Mouse (Mus musculus) myocyte (in vitro differentiated cells): ENCODE measurements around the gene Kif1b.

ENCODE experiments used
- CEBPB ChIP-seq: IDR thresholded peaks from 2 replicates; pipeline ENCODE4 v1.6.1; 2011; ENCODE audit warnings: mild to moderate bottlenecking, moderate library complexity; ENCODE audit not compliant: poor library complexity, insufficient read depth, severe bottlenecking
- E2F4 ChIP-seq: IDR thresholded peaks from one replicate; pipeline ENCODE4 v1.6.1; 2011; ENCODE audit warnings: mild to moderate bottlenecking, control low read depth, moderate library complexity; ENCODE audit not compliant: insufficient read depth
- MAX ChIP-seq: IDR thresholded peaks from one replicate; pipeline ENCODE4 v1.6.1; 2011; ENCODE audit warnings: low read depth, mild to moderate bottlenecking, control low read depth
- MYOD1 ChIP-seq, 3 experiments: IDR thresholded peaks; one replicate each; pipeline ENCODE4 v1.6.1; 2011; ENCODE audit warnings: control low read depth in 2 of 3, low read depth in 2 of 3, mild to moderate bottlenecking in 2 of 3, moderate library complexity in 1 of 3; ENCODE audit not compliant: insufficient read length in 2 of 3, control insufficient read depth in 1 of 3
- MYOG ChIP-seq, 3 experiments: IDR thresholded peaks; one replicate each; pipeline ENCODE4 v1.6.1; 2011; ENCODE audit warnings: control low read depth in 2 of 3, low read depth in 2 of 3, mild to moderate bottlenecking in 2 of 3; ENCODE audit not compliant: insufficient read length in 2 of 3, control insufficient read depth in 1 of 3, insufficient read depth in 1 of 3
- POLR2A ChIP-seq: IDR thresholded peaks from one replicate; pipeline ENCODE4 v1.6.1; 2011; ENCODE audit warnings: low read depth, mild to moderate bottlenecking, control low read depth, moderate library complexity; ENCODE audit not compliant: insufficient read length
- POLR2AphosphoS2 ChIP-seq: IDR thresholded peaks from one replicate; pipeline ENCODE4 v1.6.1; 2011; ENCODE audit warnings: low read depth, control low read depth; ENCODE audit not compliant: insufficient read length
- SRF ChIP-seq: IDR thresholded peaks from one replicate; pipeline ENCODE4 v1.6.1; 2011; ENCODE audit warnings: low read depth; ENCODE audit not compliant: control insufficient read depth, insufficient read length
- TCF12 ChIP-seq: IDR thresholded peaks from one replicate; pipeline ENCODE4 v1.6.1; 2011; ENCODE audit warnings: mild to moderate bottlenecking, control low read depth; ENCODE audit not compliant: poor library complexity, insufficient read depth, severe bottlenecking
- TCF3 ChIP-seq: IDR thresholded peaks from one replicate; pipeline ENCODE4 v1.6.1; 2011; ENCODE audit warnings: low read depth, control low read depth; ENCODE audit not compliant: insufficient read length
- USF1 ChIP-seq: IDR thresholded peaks from one replicate; pipeline ENCODE4 v1.6.1; 2011; ENCODE audit warnings: low read depth, mild to moderate bottlenecking, control low read depth, moderate library complexity

DNA sequence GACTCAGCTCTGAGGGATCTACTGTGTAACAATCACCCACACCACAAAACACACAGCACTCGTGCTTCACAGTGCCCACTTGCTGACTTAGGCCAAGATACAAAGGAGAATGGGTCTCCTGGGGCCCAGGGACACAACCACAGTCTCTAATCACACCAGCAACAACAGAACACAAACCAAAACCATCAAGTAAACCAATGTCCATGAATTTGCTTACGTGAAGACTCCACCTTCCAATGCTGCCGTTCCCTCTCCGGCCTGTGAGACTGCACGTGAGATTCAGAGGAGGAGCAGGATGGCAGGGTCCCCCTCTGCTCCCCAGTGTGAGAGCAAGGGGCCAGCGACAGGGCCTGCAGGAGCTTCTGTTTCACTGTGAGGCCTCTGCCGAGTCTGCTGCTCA lies 25.2 kb upstream of the Kif1b start:
- no peak for TF ChIP-seq POLR2A
- TF ChIP-seq USF1 = no peak
- no peak for TF ChIP-seq E2F4
- no peak for TF ChIP-seq POLR2AphosphoS2
- TF ChIP-seq CEBPB = no peak
- no peak for TF ChIP-seq TCF12
- no peak for TF ChIP-seq MAX
- TF ChIP-seq MYOD1 (IDR thresholded peaks at IDR 0.05; ENCODE audit: control insufficient read depth in 1 of 3, insufficient read length in 2 of 3, low read depth in 2 of 3) = no peak
- no peak for TF ChIP-seq MYOG (IDR thresholded peaks at IDR 0.05; ENCODE audit: control insufficient read depth in 1 of 3, insufficient read depth in 1 of 3, insufficient read length in 2 of 3, low read depth in 2 of 3)
- no peak for TF ChIP-seq TCF3
- no peak for TF ChIP-seq SRF
